Mouse (Mus musculus) lung, postnatal 0 days (tissue): ENCODE results near the gene Ism2. TPM values are rescaled to one million over a fixed set of nuclear protein-coding genes. Genes with fewer than 3 reads are reported as not detected.

Experiments
- ATAC-seq: fragments of 200-750 bp; cut with Nextera tagmentation; 2 replicates; pipeline ENCODE4 v1.8.0; 2017; ENCODE audit warnings: moderate library complexity
- DNase-seq: peaks from one replicate; pipeline ENCODE4 v3.0.0-alpha.2; 2016; ENCODE audit warnings: low spot score
- H3K27ac ChIP-seq: fragments of 300-500 bp; sonication (generic); 2 replicates; pipeline ENCODE4 v1.5.1; 2014; ENCODE audit warnings: antibody characterized with exemption, mild to moderate bottlenecking, low read length, mixed read lengths
- H3K27me3 ChIP-seq: fragments of 300-500 bp; sonication (generic); replicated peaks from 2 replicates; pipeline ENCODE4 v1.6.1; 2014; ENCODE audit warnings: low read length, mixed read lengths; ENCODE audit not compliant: insufficient read depth
- H3K36me3 ChIP-seq: fragments of 300-500 bp; sonication (generic); 2 replicates; pipeline ENCODE4 v1.6.1; 2014; ENCODE audit warnings: low read length, mixed read lengths; ENCODE audit not compliant: insufficient read depth
- H3K4me1 ChIP-seq: fragments of 300-500 bp; sonication (generic); 2 replicates; pipeline ENCODE4 v1.6.1; 2014; ENCODE audit warnings: antibody characterized with exemption, low read depth, low read length, mixed read lengths; ENCODE audit not compliant: insufficient read depth
- H3K4me2 ChIP-seq: fragments of 300-500 bp; sonication (generic); replicated peaks from 2 replicates; pipeline ENCODE4 v1.6.1; 2014; ENCODE audit warnings: low read depth, mild to moderate bottlenecking, low read length, moderate library complexity, mixed read lengths
- H3K4me3 ChIP-seq: fragments of 300-500 bp; sonication (generic); 2 replicates; pipeline ENCODE4 v1.5.1; 2014; ENCODE audit warnings: low read depth, low read length
- H3K9ac ChIP-seq: fragments of 300-500 bp; sonication (generic); replicated peaks from 2 replicates; pipeline ENCODE4 v1.6.1; 2014; ENCODE audit warnings: low read depth, mild to moderate bottlenecking
- H3K9me3 ChIP-seq: fragments of 300-500 bp; sonication (generic); 2 replicates; pipeline ENCODE4 v1.6.1; 2016; ENCODE audit warnings: low read length, mixed read lengths
- CTCF ChIP-seq: IDR thresholded peaks from 2 replicates; pipeline ENCODE4 v1.5.1; 2016; ENCODE audit warnings: antibody characterized with exemption, mild to moderate bottlenecking
- EP300 ChIP-seq: IDR thresholded peaks from 2 replicates; pipeline ENCODE4 v1.6.1; 2016; ENCODE audit warnings: antibody characterized with exemption, mild to moderate bottlenecking, control low read depth
- WGBS: fragments of 180-500 bp; shearing (Covaris S2); extraction: QIAGEN DNeasy Blood & Tissue Kit; methylation state at CpG from one replicate; pipeline ENCODE4 v1.1.7; 2014; 5-methylcytosine and 5-hydroxymethylcytosine counted together
- microRNA-seq: library from miRNA; unstranded; fragments of <30 nt; microRNA quantifications from one replicate; pipeline ENCODE4, GENCODE M21; 2016
- polyA plus RNA-seq: library from polyadenylated mRNA; unstranded; fragments of >200 nt; fragmentation: Nextera tagmentation; extraction: Ambion mirVana; gene quantifications from 2 replicates; pipeline ENCODE4 v1.2.1, GENCODE M21; 2015

Gene Ism2
- polyA plus RNA-seq, 1 experiment from 2014 or later, result 2.2 TPM

GRCm38 (mm10) chr12:87230379-87230895, 69.1 kb downstream of the Ism2 start:
- Histone ChIP-seq H3K4me2 (no peak overlapping the region), H3K9ac (no peak overlapping the region), H3K27me3 (no peaks in the 10 kb centered on the region), H3K4me1 (no peaks in the 10 kb centered on the region), H3K9me3 (no peaks in the 10 kb centered on the region), H3K36me3 (no peaks in the 10 kb centered on the region), H3K27ac (no peak overlapping the region), H3K4me3 (no peak overlapping the region)
- TF ChIP-seq EP300 (no peak), CTCF (no peak)
- DNase-seq (no peak), ATAC-seq (no peak)

GRCm38 (mm10) chr12:87229633-87230032, 69.9 kb downstream of the Ism2 start:
- H3K4me1 ChIP-seq, result no peaks in the 10 kb centered on the region
- ATAC-seq (no peak), DNase-seq (no peak)
- no peak overlapping the region for H3K4me2 ChIP-seq
- H3K9ac ChIP-seq, result no peak overlapping the region
- no peaks in the 10 kb centered on the region for H3K27me3 ChIP-seq
- no peaks in the 10 kb centered on the region for H3K36me3 ChIP-seq
- no peak overlapping the region for H3K27ac ChIP-seq
- WGBS, result 88% methylated on average over 2 of the region's 2 CpGs
- no peaks in the 10 kb centered on the region for H3K9me3 ChIP-seq
- TF ChIP-seq EP300 (no peak), CTCF (no peak)
- no peak overlapping the region for H3K4me3 ChIP-seq

Small RNA genes lying within 50 kb of the gene (microRNA-seq; reads per million reads assigned to microRNA genes)
- gene Gm47293, result not detected

Other genes with a start within 250 kb of the Ism2 start
- gene Ngb, start 197.2 kb downstream of the Ism2 start, polyA plus RNA-seq, result 3.0 and 3.9 TPM in 2 replicates
- 48.3 and 51.7 TPM in 2 replicates for gene Gstz1, start 152.5 kb downstream of the Ism2 start, polyA plus RNA-seq
- 9.5 and 10.5 TPM in 2 replicates for gene Pomt2, start 151.7 kb downstream of the Ism2 start, polyA plus RNA-seq
- gene Samd15, start 100.0 kb downstream of the Ism2 start, polyA plus RNA-seq, result 1.3 and 1.4 TPM in 2 replicates
- 1.4 TPM in 2 replicates for gene Tmed8, start 99.3 kb downstream of the Ism2 start, polyA plus RNA-seq
- 0.18 and 0.29 TPM in 2 replicates for gene Noxred1, start 61.0 kb downstream of the Ism2 start, polyA plus RNA-seq
- gene Vipas39, start 33.4 kb downstream of the Ism2 start, polyA plus RNA-seq, result 24.1 and 25.7 TPM in 2 replicates
- gene Ahsa1, start 33.2 kb downstream of the Ism2 start, polyA plus RNA-seq, result 101 and 116 TPM in 2 replicates
- gene Sptlc2, start 88.7 kb upstream of the Ism2 start, polyA plus RNA-seq, result 194 and 216 TPM in 2 replicates
- 158 and 175 TPM in 2 replicates for gene Slirp, start 144.2 kb upstream of the Ism2 start, polyA plus RNA-seq
- gene Alkbh1, start 144.3 kb upstream of the Ism2 start, polyA plus RNA-seq, result 15.2 and 20.1 TPM in 2 replicates
- 93.9 and 103 TPM in 2 replicates for gene Snw1, start 172.6 kb upstream of the Ism2 start, polyA plus RNA-seq
- not detected in 2 replicates for gene Gm5788, start 195.0 kb upstream of the Ism2 start, polyA plus RNA-seq
- not detected in 2 replicates for gene Gm8300, start 214.6 kb upstream of the Ism2 start, polyA plus RNA-seq